Mouse (Mus musculus) ES-Bruce4 (cell line): Measurements from ENCODE around the gene Exoc3l.

Source experiments
- CTCF ChIP-seq: IDR thresholded peaks from one replicate; pipeline ENCODE4 v1.8.1; 2011; ENCODE audit warnings: low read depth, low read length
- EP300 ChIP-seq: IDR thresholded peaks from 2 replicates; pipeline ENCODE4 v1.6.1; 2011; ENCODE audit warnings: low read depth, low read length; ENCODE audit not compliant: insufficient read depth
- POLR2A ChIP-seq: IDR thresholded peaks from one replicate; pipeline ENCODE4 v1.8.1; 2011; ENCODE audit warnings: low read length; ENCODE audit not compliant: insufficient read depth

DNA sequence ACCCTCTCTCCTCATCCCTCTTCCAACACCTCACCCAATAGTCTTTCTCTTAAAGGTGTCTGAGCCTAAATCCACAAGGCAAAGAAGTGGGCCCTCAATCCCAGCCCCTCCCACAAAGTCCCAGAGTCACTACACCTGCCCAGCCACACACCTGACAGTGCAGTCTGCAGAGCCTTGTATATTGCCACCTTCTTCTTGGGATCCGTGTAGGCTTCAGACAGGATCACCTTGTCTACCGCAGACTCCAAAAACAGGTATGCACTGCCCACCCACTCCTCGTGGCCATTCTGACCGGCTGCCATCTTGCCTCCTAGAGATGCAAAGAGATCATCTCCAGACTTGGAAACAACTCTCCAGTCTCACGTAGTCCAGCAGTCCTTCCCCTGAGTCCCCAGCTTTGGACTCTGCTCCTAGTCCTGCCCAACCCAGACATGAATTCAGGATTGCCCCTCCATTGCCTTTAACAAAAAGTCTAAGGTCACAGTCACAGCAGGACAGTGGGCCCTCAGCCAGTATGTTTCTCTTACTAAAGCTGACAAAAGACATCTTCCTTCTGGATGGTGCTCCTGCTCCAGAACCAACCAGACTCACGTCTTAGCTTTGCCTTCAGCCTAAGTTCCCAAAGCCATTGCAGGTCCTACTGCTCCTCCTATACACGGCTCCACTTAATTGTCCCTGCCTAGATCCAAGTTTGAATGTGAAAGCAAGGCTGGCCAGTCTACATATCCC lies 35.4 kb downstream of the Exoc3l start:
- no peak for TF ChIP-seq CTCF
- no peak for TF ChIP-seq POLR2A
- TF ChIP-seq EP300: no peak
